In genomic region chrX:74388153-74388552, GRCm38 (mm10) we compare ENCODE assay signal across 21 mouse cellular contexts. TPM values are rescaled to one million over a fixed set of nuclear protein-coding genes. Genes with fewer than 3 reads are reported as not detected.
DNase-seq lines count a peak whose midpoint lies in the region; ATAC-seq lines count a peak whose summit lies in the region.
"Had no signal": no experiment of that assay in that cellular context is flagged by ENCODE, and none has a peak within 500 bp of the region (broad histone marks: within the 10 kb centered on the region; RNA-seq: fewer than 3 reads in every experiment).

No protein-coding gene starts in this region.

- H3K27ac ChIP-seq in heart, embryonic 11.5 days (ENCODE audit: low read depth, low read length), result no peak overlapping the region
- peak overlapping the region; percentile 67 for H3K27ac ChIP-seq in liver, embryonic 15.5 days (replicated peaks)
- H3K27ac ChIP-seq in kidney, embryonic 15.5 days, result no peak overlapping the region
- H3K27ac ChIP-seq: embryonic facial prominence, embryonic 12.5 days; forebrain, embryonic 15.5 days; heart, adult 2 months had no signal

- no peak overlapping the region for H3K4me3 ChIP-seq in heart, embryonic 11.5 days (ENCODE audit: low read depth, low read length)
- H3K4me3 ChIP-seq in liver, embryonic 15.5 days (replicated peaks), result no peak overlapping the region
- H3K4me3 ChIP-seq in kidney, embryonic 15.5 days (replicated peaks), result no peak overlapping the region
- H3K4me3 ChIP-seq: embryonic facial prominence, embryonic 12.5 days; forebrain, embryonic 15.5 days; heart, adult 2 months; heart, embryonic 12.5 days had no signal

- no peaks in the 10 kb centered on the region for H3K4me1 ChIP-seq in heart, embryonic 11.5 days (ENCODE audit: control insufficient read depth, insufficient read depth, low read length)
- H3K4me1 ChIP-seq in liver, embryonic 15.5 days (replicated peaks), result peaks cover 43% of the 10 kb centered on the region
- peaks cover 4% of the 10 kb centered on the region; the same call in 1 of the 2 replicates for H3K4me1 ChIP-seq in kidney, embryonic 15.5 days
- H3K4me1 ChIP-seq: embryonic facial prominence, embryonic 12.5 days; heart, embryonic 12.5 days had no signal

- no peak for DNase-seq in heart, postnatal 14 days
- peak; percentile 27 for DNase-seq in c-Kit-positive CD71-positive TER-119-positive erythroid progenitor cells, embryonic 14.5 days (ENCODE audit: low spot score)
- DNase-seq in frontal cortex, adult 2 months (ENCODE audit: extremely low spot score in 1 of 2, low spot score in 1 of 2), result no peak
- DNase-seq: adrenal gland, adult 2 months; adrenal gland, postnatal 25 days; B cell, adult 2 months; cerebellum, adult 8-10 months; cerebellum, postnatal 25 days; gastrocnemius, postnatal 14 days; heart, adult 2 months; heart, postnatal 36 days had no signal

- H3K9me3 ChIP-seq in heart, embryonic 11.5 days (replicated peaks; ENCODE audit: control insufficient read depth, low read length), result no peaks in the 10 kb centered on the region
- no peaks in the 10 kb centered on the region for H3K9me3 ChIP-seq in liver, embryonic 15.5 days (replicated peaks)
- H3K9me3 ChIP-seq in kidney, embryonic 15.5 days (replicated peaks), result no peaks in the 10 kb centered on the region
- H3K9me3 ChIP-seq: embryonic facial prominence, embryonic 12.5 days; forebrain, embryonic 15.5 days; G1E; heart, embryonic 12.5 days had no signal

- ATAC-seq in heart, embryonic 11.5 days (replicated peaks; ENCODE audit: insufficient number of reproducible peaks, low FRiP score, low TSS enrichment), result 0 out of 2 replicates have a peak, but pooled peaks have one; percentile 45
- ATAC-seq in liver, embryonic 15.5 days (ENCODE audit: insufficient read depth), result no peak
- ATAC-seq in megakaryocyte-erythroid progenitor cell, adult 5-6 weeks (replicated peaks; ENCODE audit: low FRiP score, low TSS enrichment, poor library complexity, severe bottlenecking), result peak; percentile 36; the same call in 1 of the 2 replicates
- no peak for ATAC-seq in kidney, embryonic 15.5 days (replicated peaks; ENCODE audit: low FRiP score)
- ATAC-seq: CD4-positive, CD25-positive, alpha-beta regulatory T cell, adult 4 months; forebrain, embryonic 15.5 days; hindbrain, embryonic 16.5 days had no signal

- no peaks in the 10 kb centered on the region for H3K27me3 ChIP-seq in heart, embryonic 11.5 days (ENCODE audit: control insufficient read depth, insufficient read depth, low read length)
- H3K27me3 ChIP-seq in liver, embryonic 15.5 days, result no peaks in the 10 kb centered on the region
- H3K27me3 ChIP-seq in kidney, embryonic 15.5 days, result no peaks in the 10 kb centered on the region
- H3K27me3 ChIP-seq: embryonic facial prominence, embryonic 12.5 days; forebrain, embryonic 15.5 days; heart, embryonic 12.5 days had no signal

- H3K36me3 ChIP-seq in heart, embryonic 11.5 days (ENCODE audit: control insufficient read depth, insufficient read depth, low read length), result no peaks in the 10 kb centered on the region
- H3K36me3 ChIP-seq in liver, embryonic 15.5 days (replicated peaks), result 0 out of 2 replicates have a peak, but pooled peaks cover 8% of the 10 kb centered on the region
- peaks cover 28% of the 10 kb centered on the region for H3K36me3 ChIP-seq in kidney, embryonic 15.5 days
- H3K36me3 ChIP-seq: forebrain, embryonic 15.5 days had no signal

- intact Hi-C loops in heart, postnatal 14 days (cut with DNase I), result no loop called here

- H3K4me2 ChIP-seq in heart, embryonic 11.5 days, result no peak overlapping the region
- H3K4me2 ChIP-seq in liver, embryonic 15.5 days, result no peak overlapping the region
- no peak overlapping the region for H3K4me2 ChIP-seq in kidney, embryonic 15.5 days
- H3K4me2 ChIP-seq: embryonic facial prominence, embryonic 12.5 days; forebrain, embryonic 15.5 days; heart, embryonic 12.5 days had no signal

- H3K9ac ChIP-seq in heart, embryonic 11.5 days (ENCODE audit: low read depth, low read length), result no peak overlapping the region
- no peak overlapping the region for H3K9ac ChIP-seq in liver, embryonic 15.5 days
- no peak overlapping the region for H3K9ac ChIP-seq in kidney, embryonic 15.5 days
- H3K9ac ChIP-seq: embryonic facial prominence, embryonic 12.5 days; forebrain, embryonic 15.5 days; heart, embryonic 12.5 days had no signal

RNA-seq across cellular contexts. Expression of gene Fam3a, which starts 4.9 kb away (rescaled TPM):
- 21.8 and 23.8 TPM in 2 replicates for polyA plus RNA-seq in heart, embryonic 11.5 days (2014; fragmentation: Nextera tagmentation; extraction: Ambion mirVana)
- 10 to 100 TPM; 16.3 to 19.2 TPM for total RNA-seq in heart, postnatal 14 days (2021)
- polyA plus RNA-seq in liver, embryonic 15.5 days (2015; fragmentation: Nextera tagmentation; extraction: Ambion mirVana), result 11.0 and 12.0 TPM in 2 replicates
- 13.1 and 16.5 TPM in 2 replicates for total RNA-seq in megakaryocyte-erythroid progenitor cell, adult 5-6 weeks (2014; fragmentation: Nextera tagmentation)
- total RNA-seq in megakaryocyte-erythroid progenitor cell, adult 5-6 weeks (2017), result 12.8 and 21.1 TPM in 2 replicates
- 38.9 and 40.2 TPM in 2 replicates for polyA plus RNA-seq in kidney, embryonic 15.5 days (2015; fragmentation: Nextera tagmentation; extraction: Ambion mirVana)
- 33.8 and 33.9 TPM in 2 replicates for polyA plus RNA-seq in frontal cortex, adult 2 months (2012; rRNA removed)

RNA-seq across cellular contexts. Expression of gene Ikbkg, which starts 4.9 kb away (rescaled TPM):
- polyA plus RNA-seq in heart, embryonic 11.5 days (2014; fragmentation: Nextera tagmentation; extraction: Ambion mirVana), result 19.4 and 23.2 TPM in 2 replicates
- total RNA-seq in heart, postnatal 14 days (2021), result 10 to 100 TPM; 46.6 to 52.2 TPM
- polyA plus RNA-seq in liver, embryonic 15.5 days (2015; fragmentation: Nextera tagmentation; extraction: Ambion mirVana), result 21.5 and 26.2 TPM in 2 replicates
- total RNA-seq in megakaryocyte-erythroid progenitor cell, adult 5-6 weeks (2014; fragmentation: Nextera tagmentation), result 12.6 and 16.4 TPM in 2 replicates
- total RNA-seq in megakaryocyte-erythroid progenitor cell, adult 5-6 weeks (2017), result 25.7 and 45.8 TPM in 2 replicates
- polyA plus RNA-seq in kidney, embryonic 15.5 days (2015; fragmentation: Nextera tagmentation; extraction: Ambion mirVana), result 19.9 and 21.0 TPM in 2 replicates
- 20.5 and 21.4 TPM in 2 replicates for polyA plus RNA-seq in frontal cortex, adult 2 months (2012; rRNA removed)

RNA-seq across cellular contexts. Expression of gene Slc10a3, which starts 15.0 kb away (rescaled TPM):
- 10.5 and 14.5 TPM in 2 replicates for polyA plus RNA-seq in heart, embryonic 11.5 days (2014; fragmentation: Nextera tagmentation; extraction: Ambion mirVana)
- 1 to 10 TPM; 5.3 to 5.5 TPM for total RNA-seq in heart, postnatal 14 days (2021)
- 6.1 and 6.5 TPM in 2 replicates for polyA plus RNA-seq in liver, embryonic 15.5 days (2015; fragmentation: Nextera tagmentation; extraction: Ambion mirVana)
- 6.7 and 16.4 TPM in 2 replicates for total RNA-seq in megakaryocyte-erythroid progenitor cell, adult 5-6 weeks (2014; fragmentation: Nextera tagmentation)
- total RNA-seq in megakaryocyte-erythroid progenitor cell, adult 5-6 weeks (2017), result 11.5 and 11.6 TPM in 2 replicates
- 19.7 and 22.1 TPM in 2 replicates for polyA plus RNA-seq in kidney, embryonic 15.5 days (2015; fragmentation: Nextera tagmentation; extraction: Ambion mirVana)
- polyA plus RNA-seq in frontal cortex, adult 2 months (2012; rRNA removed), result 4.3 and 4.8 TPM in 2 replicates

RNA-seq across cellular contexts. Expression of gene Ubl4a, which starts 15.1 kb away (rescaled TPM):
- polyA plus RNA-seq in heart, embryonic 11.5 days (2014; fragmentation: Nextera tagmentation; extraction: Ambion mirVana), result 66.5 and 71.0 TPM in 2 replicates
- total RNA-seq in heart, postnatal 14 days (2021), result 10 to 100 TPM; 48.1 to 53.6 TPM
- 37.3 and 38.8 TPM in 2 replicates for polyA plus RNA-seq in liver, embryonic 15.5 days (2015; fragmentation: Nextera tagmentation; extraction: Ambion mirVana)
- total RNA-seq in megakaryocyte-erythroid progenitor cell, adult 5-6 weeks (2014; fragmentation: Nextera tagmentation), result 35.0 and 64.6 TPM in 2 replicates
- 14.1 and 24.5 TPM in 2 replicates for total RNA-seq in megakaryocyte-erythroid progenitor cell, adult 5-6 weeks (2017)
- polyA plus RNA-seq in kidney, embryonic 15.5 days (2015; fragmentation: Nextera tagmentation; extraction: Ambion mirVana), result 68.4 and 76.0 TPM in 2 replicates
- 68.4 and 73.3 TPM in 2 replicates for polyA plus RNA-seq in frontal cortex, adult 2 months (2012; rRNA removed)

RNA-seq across cellular contexts. Expression of gene Lage3, which starts 34.7 kb away (rescaled TPM):
- polyA plus RNA-seq in heart, embryonic 11.5 days (2014; fragmentation: Nextera tagmentation; extraction: Ambion mirVana), result 103 and 105 TPM in 2 replicates
- total RNA-seq in heart, postnatal 14 days (2021), result 10 to 100 TPM; 34.7 to 38.3 TPM
- 34.6 and 43.0 TPM in 2 replicates for polyA plus RNA-seq in liver, embryonic 15.5 days (2015; fragmentation: Nextera tagmentation; extraction: Ambion mirVana)
- 62.4 and 101 TPM in 2 replicates for total RNA-seq in megakaryocyte-erythroid progenitor cell, adult 5-6 weeks (2014; fragmentation: Nextera tagmentation)
- total RNA-seq in megakaryocyte-erythroid progenitor cell, adult 5-6 weeks (2017), result 29.6 and 35.2 TPM in 2 replicates
- polyA plus RNA-seq in kidney, embryonic 15.5 days (2015; fragmentation: Nextera tagmentation; extraction: Ambion mirVana), result 123 and 126 TPM in 2 replicates
- polyA plus RNA-seq in frontal cortex, adult 2 months (2012; rRNA removed), result 57.1 and 65.1 TPM in 2 replicates

Comparison
In these comparisons a context has a peak if more than half of its experiments do, and no peak if none do; other contexts are left out.
1. ATAC-seq: peak in heart, embryonic 11.5 days (single experiment) and megakaryocyte-erythroid progenitor cell, adult 5-6 weeks (single experiment); none in liver, embryonic 15.5 days (single experiment) and kidney, embryonic 15.5 days (single experiment).